Mouse (Mus musculus): ENCODE data around the gene Atraid.

DNA sequence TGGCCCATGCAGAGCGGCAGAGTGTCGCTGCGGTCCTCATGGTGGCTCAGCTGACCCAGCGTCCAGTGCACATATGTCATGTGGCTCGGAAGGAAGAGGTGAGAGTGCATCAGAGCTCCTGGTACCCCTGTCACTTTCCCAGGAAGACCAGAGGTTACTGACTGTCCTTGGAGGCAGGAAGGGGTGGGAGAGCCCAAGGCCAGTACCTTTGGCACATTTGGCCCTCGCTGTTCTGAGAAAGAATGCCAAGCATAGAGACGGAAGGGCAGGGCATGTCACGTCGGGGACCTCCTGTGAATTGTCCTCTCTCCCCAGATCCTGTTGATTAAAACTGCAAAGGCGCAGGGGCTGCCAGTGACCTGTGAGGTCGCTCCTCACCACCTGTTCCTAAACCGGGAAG, 25.1 kb downstream of the Atraid start:
- TF ChIP-seq CTCF (IDR thresholded peaks at IDR 0.05; ENCODE audit: low read depth) (no peak), EP300 (IDR thresholded peaks at IDR 0.05; ENCODE audit: low read depth) (no peak)
